Mouse (Mus musculus) heart, embryonic 12.5 days (tissue): ENCODE data around the gene Celf1. TPM values are rescaled to one million over a fixed set of nuclear protein-coding genes. Genes with fewer than 3 reads are reported as not detected.
"Not testable (repeated sequence)": the region's sequence is repeated elsewhere in the genome, so short reads cannot be mapped to it uniquely, and the experiment has no call there.

Source experiments
- ATAC-seq: fragments of 200-750 bp; cut with Nextera tagmentation; 2 replicates; pipeline ENCODE4 v1.8.0; 2017; ENCODE audit warnings: moderate TSS enrichment, moderate library complexity; ENCODE audit not compliant: insufficient number of reproducible peaks, low FRiP score
- H3K27ac ChIP-seq: fragments of 300-500 bp; sonication (generic); 2 replicates; pipeline ENCODE4 v1.5.1; 2016; ENCODE audit warnings: mild to moderate bottlenecking, moderate library complexity; ENCODE audit not compliant: poor library complexity, severe bottlenecking
- H3K27me3 ChIP-seq: fragments of 300-500 bp; sonication (generic); replicated peaks from 2 replicates; pipeline ENCODE4 v1.6.1; 2016; ENCODE audit warnings: mild to moderate bottlenecking, moderate library complexity
- H3K36me3 ChIP-seq: fragments of 300-500 bp; sonication (generic); 2 replicates; pipeline ENCODE4 v1.6.1; 2016; ENCODE audit warnings: mild to moderate bottlenecking, moderate library complexity
- H3K4me1 ChIP-seq: fragments of 300-500 bp; sonication (generic); replicated peaks from 2 replicates; pipeline ENCODE4 v1.6.1; 2016; ENCODE audit warnings: mild to moderate bottlenecking
- H3K4me2 ChIP-seq: fragments of 300-500 bp; sonication (generic); 2 replicates; pipeline ENCODE4 v1.6.1; 2016; ENCODE audit warnings: mild to moderate bottlenecking, moderate library complexity
- H3K4me3 ChIP-seq: fragments of 300-500 bp; sonication (generic); 2 replicates; pipeline ENCODE4 v1.5.1; 2016; ENCODE audit warnings: mild to moderate bottlenecking
- H3K9ac ChIP-seq: fragments of 300-500 bp; sonication (generic); 2 replicates; pipeline ENCODE4 v1.6.1; 2016; ENCODE audit warnings: mild to moderate bottlenecking, moderate library complexity
- H3K9me3 ChIP-seq: fragments of 300-500 bp; sonication (generic); replicated peaks from 2 replicates; pipeline ENCODE4 v1.6.1; 2016; ENCODE audit warnings: mild to moderate bottlenecking, moderate library complexity
- WGBS: fragments of 180-500 bp; shearing (Covaris S2); methylation state at CpG from one replicate; pipeline ENCODE4 v1.1.7; 2016; 5-methylcytosine and 5-hydroxymethylcytosine counted together
- polyA plus RNA-seq: library from polyadenylated mRNA; unstranded; fragments of >200 nt; fragmentation: Nextera tagmentation; extraction: Ambion mirVana; gene quantifications from 2 replicates; pipeline ENCODE4 v1.2.1, GENCODE M21; 2016

The Celf1 gene
- polyA plus RNA-seq, 1 experiment from 2014 or later: 136 TPM

- H3K9me3 ChIP-seq: no peaks in the 10 kb centered on the region
- H3K4me2 ChIP-seq: no peak overlapping the region
- H3K27me3 ChIP-seq: no peaks in the 10 kb centered on the region
- H3K27ac ChIP-seq: no peak overlapping the region
- ATAC-seq: no peak
- H3K36me3 ChIP-seq: peaks cover 10% of the 10 kb centered on the region; the same call in 1 of the 2 replicates
- H3K4me1 ChIP-seq: peaks cover 23% of the 10 kb centered on the region
- H3K9ac ChIP-seq: no peak overlapping the region
- no peak overlapping the region for H3K4me3 ChIP-seq
Measured at GRCm38 (mm10) chr2:90974101-90974500, 33.9 kb downstream of the Celf1 start.

- no peak for ATAC-seq
- H3K27me3 ChIP-seq: no peaks in the 10 kb centered on the region
- no peak overlapping the region for H3K9ac ChIP-seq
- H3K27ac ChIP-seq: no peak overlapping the region
- H3K4me1 ChIP-seq: peaks cover 21% of the 10 kb centered on the region
- H3K9me3 ChIP-seq: no peaks in the 10 kb centered on the region
- H3K4me2 ChIP-seq: no peak overlapping the region
- WGBS: 80% methylated on average over 7 of the region's 7 CpGs
- no peak overlapping the region for H3K4me3 ChIP-seq
- H3K36me3 ChIP-seq: peaks cover 10% of the 10 kb centered on the region; the same call in 1 of the 2 replicates
Measured at GRCm38 (mm10) chr2:90975181-90975835, 35.1 kb downstream of the Celf1 start.

- H3K4me2 ChIP-seq: no peak overlapping the region
- no peaks in the 10 kb centered on the region for H3K27me3 ChIP-seq
- no peak overlapping the region for H3K27ac ChIP-seq
- H3K9me3 ChIP-seq: no peaks in the 10 kb centered on the region
- 87% methylated on average over 2 of the region's 2 CpGs for WGBS
- H3K9ac ChIP-seq: no peak overlapping the region
- no peak for ATAC-seq
- peaks cover 10% of the 10 kb centered on the region; the same call in 1 of the 2 replicates for H3K36me3 ChIP-seq
- no peak overlapping the region for H3K4me3 ChIP-seq
- H3K4me1 ChIP-seq: peaks cover 11% of the 10 kb centered on the region
Measured at GRCm38 (mm10) chr2:90976590-90976989, 36.4 kb downstream of the Celf1 start.

GRCm38 (mm10) chr2:90977291-90977690 is 37.1 kb downstream of the Celf1 start:
- no peak overlapping the region for H3K4me2 ChIP-seq
- no peak overlapping the region for H3K4me3 ChIP-seq
- H3K9me3 ChIP-seq: no peaks in the 10 kb centered on the region
- H3K4me1 ChIP-seq: peaks cover 12% of the 10 kb centered on the region
- no peak for ATAC-seq
- WGBS: 76% methylated on average over 4 of the region's 4 CpGs
- H3K9ac ChIP-seq: no peak overlapping the region
- no peaks in the 10 kb centered on the region for H3K27me3 ChIP-seq
- no peak overlapping the region for H3K27ac ChIP-seq
- H3K36me3 ChIP-seq: peaks cover 10% of the 10 kb centered on the region; the same call in 1 of the 2 replicates

- no peak overlapping the region for H3K4me2 ChIP-seq
Measured at GRCm38 (mm10) chr2:90986055-90986454, 45.9 kb downstream of the Celf1 start.

GRCm38 (mm10) chr2:91008536-91008935 is 68.4 kb downstream of the Celf1 start:
- no peak for ATAC-seq
- Histone ChIP-seq H3K9ac (no peak overlapping the region), H3K9me3 (no peaks in the 10 kb centered on the region), H3K4me3 (no peak overlapping the region), H3K36me3 (peaks cover 81% of the 10 kb centered on the region), H3K4me2 (no peak overlapping the region), H3K27me3 (no peaks in the 10 kb centered on the region), H3K4me1 (no peaks in the 10 kb centered on the region), H3K27ac (no peak overlapping the region)
- 98% methylated on average over 8 of the region's 8 CpGs for WGBS

More at GRCm38 (mm10) chr2:90986055-90986454, 45.9 kb downstream of the Celf1 start:
- Histone ChIP-seq H3K4me1 (peaks cover 31% of the 10 kb centered on the region), H3K27ac (no peak overlapping the region), H3K9me3 (no peaks in the 10 kb centered on the region), H3K27me3 (no peaks in the 10 kb centered on the region), H3K4me3 (no peak overlapping the region), H3K36me3 (0 out of 2 replicates have a peak, but pooled peaks cover 3% of the 10 kb centered on the region), H3K9ac (no peak overlapping the region)
- ATAC-seq: no peak
- WGBS: 91% methylated on average over 3 of the region's 3 CpGs

GRCm38 (mm10) chr2:91013881-91014280 is 73.7 kb downstream of the Celf1 start:
- WGBS: 92% methylated on average over 2 of the region's 2 CpGs
- Histone ChIP-seq H3K4me1 (no peaks in the 10 kb centered on the region), H3K27me3 (no peaks in the 10 kb centered on the region), H3K27ac (no peak overlapping the region), H3K36me3 (peaks cover 83% of the 10 kb centered on the region), H3K9me3 (no peaks in the 10 kb centered on the region), H3K4me2 (no peak overlapping the region), H3K4me3 (no peak overlapping the region), H3K9ac (no peak overlapping the region)
- ATAC-seq: no peak

GRCm38 (mm10) chr2:91015386-91015785 is 75.2 kb downstream of the Celf1 start:
- no peak overlapping the region for H3K4me3 ChIP-seq
- no peaks in the 10 kb centered on the region for H3K4me1 ChIP-seq
- H3K36me3 ChIP-seq: peaks cover 77% of the 10 kb centered on the region
- no peaks in the 10 kb centered on the region for H3K27me3 ChIP-seq
- 91% methylated on average over 4 of the region's 4 CpGs for WGBS
- H3K9ac ChIP-seq: no peak overlapping the region
- no peak overlapping the region for H3K4me2 ChIP-seq
- H3K27ac ChIP-seq: no peak overlapping the region
- H3K9me3 ChIP-seq: no peaks in the 10 kb centered on the region
- no peak for ATAC-seq

GRCm38 (mm10) chr2:91018061-91018788 is 78.0 kb downstream of the Celf1 start:
- Histone ChIP-seq H3K9ac (no peak overlapping the region), H3K27me3 (no peaks in the 10 kb centered on the region), H3K4me1 (no peaks in the 10 kb centered on the region), H3K27ac (no peak overlapping the region), H3K4me2 (no peak overlapping the region), H3K4me3 (no peak overlapping the region), H3K9me3 (no peaks in the 10 kb centered on the region), H3K36me3 (peaks cover 67% of the 10 kb centered on the region)
- 88% methylated on average over 8 of the region's 8 CpGs for WGBS
- no peak for ATAC-seq

- H3K36me3 ChIP-seq: peaks cover 50% of the 10 kb centered on the region
- no peak overlapping the region for H3K9ac ChIP-seq
- ATAC-seq: no peak
- no peak overlapping the region for H3K4me2 ChIP-seq
- no peak overlapping the region for H3K4me3 ChIP-seq
- H3K4me1 ChIP-seq: 0 out of 2 replicates have a peak, but pooled peaks cover 9% of the 10 kb centered on the region
- WGBS: 91% methylated on average over 3 of the region's 3 CpGs
- no peaks in the 10 kb centered on the region for H3K9me3 ChIP-seq
- H3K27me3 ChIP-seq: no peaks in the 10 kb centered on the region
- no peak overlapping the region for H3K27ac ChIP-seq
Measured at GRCm38 (mm10) chr2:91019911-91020310, 79.7 kb downstream of the Celf1 start.

GRCm38 (mm10) chr2:91022266-91022665 is 82.1 kb downstream of the Celf1 start:
- not testable (repeated sequence) for H3K9ac ChIP-seq, H3K4me1 ChIP-seq, H3K4me2 ChIP-seq, H3K9me3 ChIP-seq, ATAC-seq, H3K27me3 ChIP-seq, H3K4me3 ChIP-seq, H3K27ac ChIP-seq
- 93% methylated on average over 7 of the region's 7 CpGs for WGBS
- peaks cover 34% of the 10 kb centered on the region for H3K36me3 ChIP-seq
